Mouse (Mus musculus): Measurements from ENCODE around the gene Gm21190. TPM values are rescaled to one million over a fixed set of nuclear protein-coding genes. Genes with fewer than 3 reads are reported as not detected.
"Not testable (repeated sequence)": the region's sequence is repeated elsewhere in the genome, so short reads cannot be mapped to it uniquely, and the experiment has no call there.

Gm21190 gene
- polyA plus RNA-seq, 1 experiment: not detected

- not testable (repeated sequence) for H3K27me3 ChIP-seq (ENCODE audit: control insufficient read depth, insufficient read depth, low read length); H3K4me3 ChIP-seq (replicated peaks; ENCODE audit: insufficient read depth, low read depth, low read length); H3K27ac ChIP-seq (ENCODE audit: insufficient read depth, low read length); H3K4me1 ChIP-seq (ENCODE audit: control insufficient read depth, insufficient read depth, low read length); DNase-seq
- WGBS: 73% methylated on average over 1 of the region's 1 CpGs
Observed at GRCm38 (mm10) chr5:15509911-15510310, 19.1 kb downstream of the Gm21190 start.

GRCm38 (mm10) chr5:15508460-15509451 lies 20.3 kb downstream of the Gm21190 start:
- not testable (repeated sequence) for DNase-seq; H3K27ac ChIP-seq (ENCODE audit: insufficient read depth, low read length); H3K4me1 ChIP-seq (ENCODE audit: control insufficient read depth, insufficient read depth, low read length); H3K4me3 ChIP-seq (replicated peaks; ENCODE audit: insufficient read depth, low read depth, low read length); H3K27me3 ChIP-seq (ENCODE audit: control insufficient read depth, insufficient read depth, low read length)
- 64% methylated on average over 6 of the region's 6 CpGs for WGBS

GRCm38 (mm10) chr5:15507757-15508459 lies 21.1 kb downstream of the Gm21190 start:
- not testable (repeated sequence) for H3K4me1 ChIP-seq (ENCODE audit: control insufficient read depth, insufficient read depth, low read length); H3K27ac ChIP-seq (ENCODE audit: insufficient read depth, low read length); H3K27me3 ChIP-seq (ENCODE audit: control insufficient read depth, insufficient read depth, low read length); H3K4me3 ChIP-seq (replicated peaks; ENCODE audit: insufficient read depth, low read depth, low read length); DNase-seq
- 61% methylated on average over 6 of the region's 6 CpGs for WGBS

- no peak for TF ChIP-seq CTCF (IDR thresholded peaks at IDR 0.05; ENCODE audit: borderline replicate concordance, insufficient read depth, low read depth, low read length)
- no peak for TF ChIP-seq POLR2A (IDR thresholded peaks at IDR 0.05; ENCODE audit: borderline replicate concordance, insufficient read depth, low read length)
- WGBS: 71% methylated on average over 3 of the region's 3 CpGs
Observed at GRCm38 (mm10) chr5:15507309-15507619, 21.8 kb downstream of the Gm21190 start.

GRCm38 (mm10) chr5:15506575-15507308 lies 22.3 kb downstream of the Gm21190 start:
- TF ChIP-seq CTCF (IDR thresholded peaks at IDR 0.05; ENCODE audit: borderline replicate concordance, insufficient read depth, low read depth, low read length) (peak; percentile 44; the same call in 1 of the 2 replicates), POLR2A (IDR thresholded peaks at IDR 0.05; ENCODE audit: borderline replicate concordance, insufficient read depth, low read length) (no peak)
- no peaks in the 10 kb centered on the region for H3K4me1 ChIP-seq (ENCODE audit: control insufficient read depth, insufficient read depth, low read length)
- H3K27me3 ChIP-seq (ENCODE audit: control insufficient read depth, insufficient read depth, low read length): no peaks in the 10 kb centered on the region; the same call in 1 of the 2 replicates
- no peak for DNase-seq
- H3K27ac ChIP-seq (ENCODE audit: insufficient read depth, low read length): no peak overlapping the region
- H3K4me3 ChIP-seq (replicated peaks; ENCODE audit: insufficient read depth, low read depth, low read length): no peak overlapping the region
- WGBS: 52% methylated on average over 16 of the region's 16 CpGs

More at GRCm38 (mm10) chr5:15507309-15507619, 21.8 kb downstream of the Gm21190 start:
- DNase-seq: no peak
- no peaks in the 10 kb centered on the region; the same call in 1 of the 2 replicates for H3K27me3 ChIP-seq (ENCODE audit: control insufficient read depth, insufficient read depth, low read length)
- no peak overlapping the region for H3K27ac ChIP-seq (ENCODE audit: insufficient read depth, low read length)
- H3K4me1 ChIP-seq (ENCODE audit: control insufficient read depth, insufficient read depth, low read length): no peaks in the 10 kb centered on the region
- H3K4me3 ChIP-seq (replicated peaks; ENCODE audit: insufficient read depth, low read depth, low read length): no peak overlapping the region

- 35% methylated on average over 5 of the region's 5 CpGs for WGBS
- not testable (repeated sequence) for H3K27me3 ChIP-seq (ENCODE audit: control insufficient read depth, insufficient read depth, low read length); H3K4me1 ChIP-seq (ENCODE audit: control insufficient read depth, insufficient read depth, low read length); H3K4me3 ChIP-seq (replicated peaks; ENCODE audit: insufficient read depth, low read depth, low read length); H3K27ac ChIP-seq (ENCODE audit: insufficient read depth, low read length)
- DNase-seq: peak in 1 of 2 experiments; percentile 10
Observed at GRCm38 (mm10) chr5:15498774-15499400, 30.1 kb downstream of the Gm21190 start.

GRCm38 (mm10) chr5:15498350-15498749 lies 30.7 kb downstream of the Gm21190 start:
- DNase-seq; H3K4me3 ChIP-seq (replicated peaks; ENCODE audit: insufficient read depth, low read depth, low read length); H3K27me3 ChIP-seq (ENCODE audit: control insufficient read depth, insufficient read depth, low read length); H3K4me1 ChIP-seq (ENCODE audit: control insufficient read depth, insufficient read depth, low read length); H3K27ac ChIP-seq (ENCODE audit: insufficient read depth, low read length): not testable (repeated sequence)
- 67% methylated on average over 3 of the region's 3 CpGs for WGBS

- not testable (repeated sequence) for H3K27me3 ChIP-seq (ENCODE audit: control insufficient read depth, insufficient read depth, low read length); H3K27ac ChIP-seq (ENCODE audit: insufficient read depth, low read length); DNase-seq; H3K4me1 ChIP-seq (ENCODE audit: control insufficient read depth, insufficient read depth, low read length); H3K4me3 ChIP-seq (replicated peaks; ENCODE audit: insufficient read depth, low read depth, low read length)
- 53% methylated on average over 2 of the region's 2 CpGs for WGBS
Observed at GRCm38 (mm10) chr5:15490934-15491333, 38.1 kb downstream of the Gm21190 start.

Measured in cerebellum, adult 2 months (tissue).